Mouse (Mus musculus): ENCODE results near the gene Cbx4. TPM values are rescaled to one million over a fixed set of nuclear protein-coding genes. Genes with fewer than 3 reads are reported as not detected.
A peak's percentile ranks its signal among the peaks of the same experiment; 100 is the strongest.

Gene Cbx4
- polyA plus RNA-seq (2015; fragmentation: Nextera tagmentation; extraction: Ambion mirVana): 8.9 and 9.7 TPM in 2 replicates

DNA sequence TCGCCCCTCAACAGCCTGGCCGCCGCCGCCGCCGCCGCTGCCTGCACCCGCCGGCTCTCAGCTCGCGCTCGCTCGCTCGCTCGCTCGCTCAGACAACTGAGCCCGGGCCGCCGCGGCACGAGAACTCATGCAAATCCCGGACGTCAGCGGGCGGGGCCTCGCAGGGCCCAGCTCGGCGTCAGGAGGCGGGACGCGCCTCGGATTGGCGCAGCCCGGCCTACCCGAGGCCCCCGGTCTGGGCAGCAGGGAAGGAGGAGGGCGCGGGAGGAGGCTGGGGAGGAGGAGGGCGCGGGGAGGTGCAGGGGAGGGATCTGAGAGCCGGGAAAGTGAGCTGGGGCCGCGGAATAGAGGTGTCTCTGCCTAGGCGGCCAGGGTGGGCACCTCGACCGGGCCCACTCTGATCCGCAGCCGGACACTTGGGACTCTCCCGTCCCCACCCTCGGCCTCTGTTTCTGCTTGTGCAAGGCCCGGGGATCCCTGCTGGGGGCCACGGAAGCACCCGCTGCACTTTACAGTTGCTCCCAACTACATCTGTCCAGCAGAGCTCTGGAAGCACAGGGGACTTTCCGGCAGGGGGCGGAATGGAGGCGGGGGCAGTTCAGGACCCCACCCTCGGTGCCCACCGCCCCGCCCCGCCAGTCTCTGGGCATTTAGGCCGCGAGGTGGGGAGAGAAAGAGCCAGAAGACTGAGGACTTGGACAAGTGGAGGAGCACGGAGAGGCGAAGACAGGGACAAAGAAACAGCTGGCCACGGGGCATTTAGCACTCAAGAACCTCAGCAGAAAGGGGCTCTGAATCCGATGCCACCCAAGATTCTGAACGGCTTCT is at the start of gene Cbx4:
TSS of gene Cbx4 (minus strand) at position 78 of the 828 bp plus-strand sequence.
- Histone ChIP-seq H3K4me2 (replicated peaks; ENCODE audit: low read depth, low read length) (peak within 1 kb of the TSS; percentile 79), H3K9ac (replicated peaks; ENCODE audit: low read depth) (peak within 1 kb of the TSS; percentile 80), H3K27ac (ENCODE audit: low read length) (peak within 1 kb of the TSS; percentile 97), H3K27me3 (replicated peaks; ENCODE audit: insufficient read depth, low read length) (no peaks in the 10 kb centered on the region), H3K4me3 (ENCODE audit: low read depth, low read length) (peak within 1 kb of the TSS; percentile 93), H3K36me3 (ENCODE audit: insufficient read depth, low read length) (peaks cover 3% of the 10 kb centered on the region; the same call in 1 of the 2 replicates), H3K9me3 (ENCODE audit: low read length) (no peaks in the 10 kb centered on the region), H3K4me1 (ENCODE audit: insufficient read depth, low read depth, low read length) (peaks cover 55% of the 10 kb centered on the region)
- no peak for TF ChIP-seq EP300 (IDR thresholded peaks at IDR 0.05)
- TF ChIP-seq CTCF (IDR thresholded peaks at IDR 0.05): peak; percentile 60
- 2% methylated on average over 48 of the region's 67 CpGs for WGBS
- ATAC-seq (peak; percentile 89), DNase-seq (ENCODE audit: low spot score) (peak; percentile 98)

DNA sequence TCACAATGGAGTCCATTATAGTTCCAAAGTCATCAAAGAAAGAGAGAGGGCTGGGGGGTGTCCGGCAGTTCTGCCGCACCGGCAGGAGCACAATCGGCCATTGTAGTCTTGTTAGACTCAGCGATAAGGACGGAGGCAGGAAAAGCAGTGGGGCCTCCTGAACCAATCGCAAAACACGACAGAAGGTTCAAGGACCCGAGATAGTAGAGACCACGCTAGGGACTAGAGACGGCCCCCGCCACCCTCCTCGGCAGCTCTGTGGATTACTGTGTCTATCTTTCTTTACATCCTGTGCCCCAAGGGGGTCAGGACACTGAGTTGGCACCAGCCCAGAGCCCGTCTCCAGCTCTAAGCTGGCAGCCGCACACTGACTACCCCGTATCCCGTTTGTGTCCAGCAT is 48.6 kb upstream of the Cbx4 start:
- TF ChIP-seq CTCF (IDR thresholded peaks at IDR 0.05) (no peak), EP300 (IDR thresholded peaks at IDR 0.05) (no peak)
- peak; percentile 25 for ATAC-seq
- Histone ChIP-seq H3K4me1 (ENCODE audit: insufficient read depth, low read depth, low read length) (peaks cover 8% of the 10 kb centered on the region; the same call in 1 of the 2 replicates), H3K36me3 (ENCODE audit: insufficient read depth, low read length) (no peaks in the 10 kb centered on the region), H3K27ac (ENCODE audit: low read length) (no peak overlapping the region), H3K4me3 (ENCODE audit: low read depth, low read length) (no peak overlapping the region), H3K27me3 (replicated peaks; ENCODE audit: insufficient read depth, low read length) (no peaks in the 10 kb centered on the region), H3K4me2 (replicated peaks; ENCODE audit: low read depth, low read length) (peak overlapping the region; percentile 22), H3K9ac (replicated peaks; ENCODE audit: low read depth) (no peak overlapping the region), H3K9me3 (ENCODE audit: low read length) (no peaks in the 10 kb centered on the region)
- DNase-seq (ENCODE audit: low spot score): peak; percentile 26
- 15% methylated on average over 17 of the region's 17 CpGs for WGBS

- H3K4me1 ChIP-seq (ENCODE audit: insufficient read depth, low read depth, low read length): peaks cover 9% of the 10 kb centered on the region; the same call in 1 of the 2 replicates
- H3K27ac ChIP-seq (ENCODE audit: low read length): no peak overlapping the region
- H3K9me3 ChIP-seq (ENCODE audit: low read length): no peaks in the 10 kb centered on the region
- peak; percentile 42 for DNase-seq (ENCODE audit: low spot score)
- H3K27me3 ChIP-seq (replicated peaks; ENCODE audit: insufficient read depth, low read length): no peaks in the 10 kb centered on the region
- no peaks in the 10 kb centered on the region for H3K36me3 ChIP-seq (ENCODE audit: insufficient read depth, low read length)
- H3K4me2 ChIP-seq (replicated peaks; ENCODE audit: low read depth, low read length): no peak overlapping the region
- no peak for TF ChIP-seq EP300 (IDR thresholded peaks at IDR 0.05)
- no peak for TF ChIP-seq CTCF (IDR thresholded peaks at IDR 0.05)
- H3K4me3 ChIP-seq (ENCODE audit: low read depth, low read length): no peak overlapping the region
- peak; percentile 39; the same call in 1 of the 2 replicates for ATAC-seq
- H3K9ac ChIP-seq (replicated peaks; ENCODE audit: low read depth): no peak overlapping the region
- 53% methylated on average over 5 of the region's 5 CpGs for WGBS
Observed at GRCm38 (mm10) chr11:119133437-119134221, 47.6 kb upstream of the Cbx4 start.

DNA sequence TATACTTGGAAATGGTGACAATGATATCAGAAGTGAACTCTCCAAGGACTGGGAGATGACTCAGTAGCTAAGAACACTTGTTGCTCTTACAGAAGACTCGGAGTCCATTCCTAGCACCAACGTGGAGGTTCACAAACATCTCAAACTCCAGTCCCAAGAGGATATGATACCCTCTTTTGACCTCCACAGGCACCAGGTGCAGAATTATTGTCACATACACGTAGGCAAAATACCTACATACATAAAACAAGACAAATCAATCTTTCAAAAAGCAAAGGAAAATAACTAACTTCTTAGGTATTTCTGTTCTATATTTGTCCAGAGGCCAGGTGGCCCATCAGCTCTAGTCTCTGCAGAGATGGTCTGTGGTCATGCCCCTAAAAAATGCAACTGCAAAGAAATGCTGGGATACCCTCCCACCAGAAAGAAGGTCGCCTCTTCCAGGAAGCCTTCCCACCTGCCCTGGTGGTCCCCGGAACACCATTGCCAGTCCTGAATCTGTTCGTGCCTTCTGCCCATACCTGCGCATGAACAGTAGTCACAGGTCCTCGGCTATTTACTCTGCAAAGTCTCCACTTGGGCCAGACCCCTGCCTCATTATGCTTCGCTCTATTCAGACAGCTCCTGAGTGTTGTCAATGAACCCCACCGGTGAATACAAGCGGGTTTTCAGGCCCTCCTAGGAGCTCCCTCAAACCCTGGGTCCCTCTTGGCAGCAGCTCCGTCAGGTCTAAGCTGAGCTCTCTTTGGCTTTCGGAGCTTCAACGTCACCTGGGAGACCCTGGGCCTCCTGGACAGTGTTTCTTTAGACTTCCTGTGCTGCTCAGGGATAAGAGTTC is 46.4 kb upstream of the Cbx4 start:
- WGBS: 72% methylated on average over 14 of the region's 14 CpGs
- Histone ChIP-seq H3K4me1 (ENCODE audit: insufficient read depth, low read depth, low read length) (peaks cover 16% of the 10 kb centered on the region), H3K36me3 (ENCODE audit: insufficient read depth, low read length) (no peaks in the 10 kb centered on the region), H3K9ac (replicated peaks; ENCODE audit: low read depth) (no peak overlapping the region), H3K9me3 (ENCODE audit: low read length) (no peaks in the 10 kb centered on the region), H3K27me3 (replicated peaks; ENCODE audit: insufficient read depth, low read length) (no peaks in the 10 kb centered on the region), H3K27ac (ENCODE audit: low read length) (no peak overlapping the region), H3K4me3 (ENCODE audit: low read depth, low read length) (no peak overlapping the region), H3K4me2 (replicated peaks; ENCODE audit: low read depth, low read length) (no peak overlapping the region)
- no peak for ATAC-seq
- TF ChIP-seq CTCF (IDR thresholded peaks at IDR 0.05) (no peak), EP300 (IDR thresholded peaks at IDR 0.05) (no peak)
- no peak for DNase-seq (ENCODE audit: low spot score)

- Histone ChIP-seq H3K4me1 (ENCODE audit: insufficient read depth, low read depth, low read length) (peaks cover 34% of the 10 kb centered on the region), H3K27me3 (replicated peaks; ENCODE audit: insufficient read depth, low read length) (no peaks in the 10 kb centered on the region), H3K9ac (replicated peaks; ENCODE audit: low read depth) (no peak overlapping the region), H3K27ac (ENCODE audit: low read length) (no peak overlapping the region), H3K36me3 (ENCODE audit: insufficient read depth, low read length) (no peaks in the 10 kb centered on the region), H3K4me3 (ENCODE audit: low read depth, low read length) (no peak overlapping the region), H3K9me3 (ENCODE audit: low read length) (no peaks in the 10 kb centered on the region), H3K4me2 (replicated peaks; ENCODE audit: low read depth, low read length) (no peak overlapping the region)
- DNase-seq (ENCODE audit: low spot score) (peak; percentile 39), ATAC-seq (no peak)
- 21% methylated on average over 24 of the region's 24 CpGs for WGBS
- TF ChIP-seq CTCF (IDR thresholded peaks at IDR 0.05): no peak
- no peak for TF ChIP-seq EP300 (IDR thresholded peaks at IDR 0.05)
Observed at GRCm38 (mm10) chr11:119130081-119130765, 44.2 kb upstream of the Cbx4 start.

All from lung, postnatal 0 days (tissue).